Mouse (Mus musculus): ENCODE measurements around the gene Cpne5. TPM values are rescaled to one million over a fixed set of nuclear protein-coding genes. Genes with fewer than 3 reads are reported as not detected.

Cpne5 gene
- total and polyA plus RNA-seq, 3 experiments, result 0.19 to 1.0 TPM; not detected in 1

GRCm38 (mm10) chr17:29143266-29143665 lies 94.7 kb downstream of the Cpne5 start:
- Histone ChIP-seq H3K27ac (ENCODE audit: control insufficient read depth, low read depth, low read length) (no peak overlapping the region), H3K27me3 (ENCODE audit: control insufficient read depth in 1 of 2, insufficient read depth in 2 of 2, low read length in 2 of 2) (no peaks in the 10 kb centered on the region), H3K36me3 (ENCODE audit: control insufficient read depth in 1 of 2, insufficient read depth in 2 of 2, low read length in 2 of 2) (peaks cover 0 to 17% of the 10 kb centered on the region in 2 experiments; a peak in 2 of 4 replicates), H3K9ac (ENCODE audit: control insufficient read depth, low read depth, low read length, poor library complexity, severe bottlenecking) (no peak overlapping the region), H3K9me3 (replicated peaks; ENCODE audit: insufficient read depth, low read length) (no peaks in the 10 kb centered on the region), H3K4me1 (ENCODE audit: control insufficient read depth in 1 of 2, insufficient read depth in 2 of 2, low read length in 2 of 2) (peaks cover 11 to 29% of the 10 kb centered on the region in 2 experiments), H3K4me3 (ENCODE audit: control insufficient read depth in 1 of 2, insufficient read depth in 1 of 2, low read depth in 2 of 2, low read length in 2 of 2) (no peak overlapping the region), H3K79me2 (ENCODE audit: control insufficient read depth, insufficient read depth, low read length, poor library complexity) (no peaks in the 10 kb centered on the region)
- no peak for DNase-seq (ENCODE audit: low read depth, low spot score)
- no peak for TF ChIP-seq MYC (IDR thresholded peaks at IDR 0.05; ENCODE audit: low read depth, low read length)
- TF ChIP-seq POLR2A (IDR thresholded peaks at IDR 0.05; ENCODE audit: control insufficient read depth in 1 of 2, insufficient read depth in 1 of 2, low read depth in 1 of 2, low read length in 2 of 2, poor library complexity in 1 of 2), result no peak
- TF ChIP-seq RCOR1 (IDR thresholded peaks at IDR 0.05; ENCODE audit: low read depth, low read length), result no peak
- TF ChIP-seq NELFE (IDR thresholded peaks at IDR 0.05; ENCODE audit: low read depth, low read length), result no peak
- no peak for TF ChIP-seq JUND (IDR thresholded peaks at IDR 0.05; ENCODE audit: low read depth, low read length)
- no peak for TF ChIP-seq CHD1 (IDR thresholded peaks at IDR 0.05; ENCODE audit: low read depth, low read length)
- TF ChIP-seq MAFK (IDR thresholded peaks at IDR 0.05; ENCODE audit: borderline replicate concordance, low read depth, low read length), result no peak
- TF ChIP-seq MAZ (IDR thresholded peaks at IDR 0.05; ENCODE audit: low read depth, low read length), result no peak
- no peak for TF ChIP-seq USF2 (IDR thresholded peaks at IDR 0.05; ENCODE audit: borderline replicate concordance in 1 of 2, insufficient read depth in 1 of 2, low read depth in 1 of 2, low read length in 2 of 2)
- no peak for TF ChIP-seq EP300 (IDR thresholded peaks at IDR 0.05; ENCODE audit: low read depth in 1 of 2, low read length in 2 of 2)
- no peak for TF ChIP-seq MYB (IDR thresholded peaks at IDR 0.05; ENCODE audit: low read depth, low read length)
- no peak for TF ChIP-seq TBP (IDR thresholded peaks at IDR 0.05; ENCODE audit: low read depth, low read length)

GRCm38 (mm10) chr17:29141577-29141976 lies 96.4 kb downstream of the Cpne5 start:
- no peaks in the 10 kb centered on the region for H3K9me3 ChIP-seq (replicated peaks; ENCODE audit: insufficient read depth, low read length)
- H3K4me3 ChIP-seq (ENCODE audit: control insufficient read depth in 1 of 2, insufficient read depth in 1 of 2, low read depth in 2 of 2, low read length in 2 of 2), result no peak overlapping the region
- H3K9ac ChIP-seq (ENCODE audit: control insufficient read depth, low read depth, low read length, poor library complexity, severe bottlenecking), result no peak overlapping the region
- TF ChIP-seq ELF1 (IDR thresholded peaks at IDR 0.05; ENCODE audit: low read depth, low read length) (0 out of 2 replicates have a peak, but pooled peaks have one; percentile 32), ZC3H11A (IDR thresholded peaks at IDR 0.05; ENCODE audit: low read depth, low read length) (no peak), HCFC1 (IDR thresholded peaks at IDR 0.05; ENCODE audit: low read depth, low read length) (no peak), TAL1 (IDR thresholded peaks at IDR 0.05; ENCODE audit: low read length) (peak; percentile 35), MXI1 (IDR thresholded peaks at IDR 0.05; ENCODE audit: low read depth, low read length) (peak; percentile 52; the same call in 1 of the 2 replicates), EP300 (IDR thresholded peaks at IDR 0.05; ENCODE audit: low read depth in 1 of 2, low read length in 2 of 2) (peak in 1 of 2 experiments; percentile 55; a peak in 2 of 4 replicates), NELFE (IDR thresholded peaks at IDR 0.05; ENCODE audit: low read depth, low read length) (no peak), ZMIZ1 (IDR thresholded peaks at IDR 0.05; ENCODE audit: low read depth, low read length) (no peak), MYB (IDR thresholded peaks at IDR 0.05; ENCODE audit: low read depth, low read length) (no peak), POLR2AphosphoS5 (IDR thresholded peaks at IDR 0.05; ENCODE audit: borderline replicate concordance, low read depth, low read length) (no peak), MAZ (IDR thresholded peaks at IDR 0.05; ENCODE audit: low read depth, low read length) (no peak), JUND (IDR thresholded peaks at IDR 0.05; ENCODE audit: low read depth, low read length) (no peak), USF2 (IDR thresholded peaks at IDR 0.05; ENCODE audit: borderline replicate concordance in 1 of 2, insufficient read depth in 1 of 2, low read depth in 1 of 2, low read length in 2 of 2) (no peak)
- peak; percentile 63 for DNase-seq (ENCODE audit: low read depth, low spot score)
- no peaks in the 10 kb centered on the region for H3K27me3 ChIP-seq (ENCODE audit: control insufficient read depth in 1 of 2, insufficient read depth in 2 of 2, low read length in 2 of 2)
- peaks cover 0 to 17% of the 10 kb centered on the region in 2 experiments; a peak in 2 of 4 replicates for H3K36me3 ChIP-seq (ENCODE audit: control insufficient read depth in 1 of 2, insufficient read depth in 2 of 2, low read length in 2 of 2)
- H3K79me2 ChIP-seq (ENCODE audit: control insufficient read depth, insufficient read depth, low read length, poor library complexity), result no peaks in the 10 kb centered on the region
- peaks cover 11 to 29% of the 10 kb centered on the region in 2 experiments for H3K4me1 ChIP-seq (ENCODE audit: control insufficient read depth in 1 of 2, insufficient read depth in 2 of 2, low read length in 2 of 2)
- H3K27ac ChIP-seq (ENCODE audit: control insufficient read depth, low read depth, low read length), result peak overlapping the region; percentile 42; the same call in 1 of the 2 replicates
